Mouse (Mus musculus) spleen, postnatal 10 days (tissue): ENCODE results near the gene Wnk3.

Source experiments
- DNase-seq, 2 experiments: peaks; one replicate each; pipeline ENCODE4 v3.0.0; 2021 to 2022; ENCODE audit warnings: low spot score in 2 of 2

The Wnk3 gene

GRCm38 (mm10) chrX:151197778-151198177 lies at the start of gene Wnk3:
Gene Wnk3, plus strand, starts transcription at chrX:151198078.
- no peak for DNase-seq

GRCm38 (mm10) chrX:151158414-151158813 lies 39.5 kb upstream of the Wnk3 start:
- no peak for DNase-seq

- DNase-seq = peak in 1 of 2 experiments; percentile 12
Observed at GRCm38 (mm10) chrX:151168438-151169131, 29.3 kb upstream of the Wnk3 start.

- DNase-seq = peak in 1 of 2 experiments; percentile 16
Observed at GRCm38 (mm10) chrX:151169261-151169961, 28.5 kb upstream of the Wnk3 start.

- peak in 1 of 2 experiments; percentile 11 for DNase-seq
Observed at GRCm38 (mm10) chrX:151173134-151173533, 24.7 kb upstream of the Wnk3 start.

GRCm38 (mm10) chrX:151298329-151298728 lies 100.5 kb downstream of the Wnk3 start:
- no peak for DNase-seq

GRCm38 (mm10) chrX:151313732-151314131 lies 115.9 kb downstream of the Wnk3 start:
- DNase-seq = peak in 1 of 2 experiments; percentile 15

- DNase-seq = no peak
Observed at GRCm38 (mm10) chrX:151333615-151334014, 135.7 kb downstream of the Wnk3 start.

GRCm38 (mm10) chrX:151337804-151338203 lies 139.9 kb downstream of the Wnk3 start:
- peak in 1 of 2 experiments; percentile 11 for DNase-seq

GRCm38 (mm10) chrX:151343761-151344500 lies 146.1 kb downstream of the Wnk3 start, which contains the start of gene Fam120c:
Gene Fam120c, plus strand, starts transcription at chrX:151344175.
- peak; percentile 54 to 83 for DNase-seq

- DNase-seq = peak in 1 of 2 experiments; percentile 62
Observed at GRCm38 (mm10) chrX:151344501-151344984, 146.7 kb downstream of the Wnk3 start.

- no peak for DNase-seq
Observed at GRCm38 (mm10) chrX:151345333-151346125, 147.7 kb downstream of the Wnk3 start.

- no peak for DNase-seq
Observed at GRCm38 (mm10) chrX:151347278-151347677, 149.4 kb downstream of the Wnk3 start.

- DNase-seq = no peak
Observed at GRCm38 (mm10) chrX:151349322-151349721, 151.4 kb downstream of the Wnk3 start.
